Mouse (Mus musculus) forebrain, embryonic 14.5 days (tissue): ENCODE results near the gene Rtn4rl1. TPM values are rescaled to one million over a fixed set of nuclear protein-coding genes. Genes with fewer than 3 reads are reported as not detected.

Source experiments
- ATAC-seq: fragments of 200-750 bp; cut with Nextera tagmentation; 2 replicates; pipeline ENCODE4 v1.8.0; 2017; ENCODE audit warnings: mild to moderate bottlenecking, moderate library complexity
- DNase-seq: peaks from one replicate; pipeline ENCODE4 v3.0.0-alpha.2; 2015; ENCODE audit warnings: low spot score
- H3K27ac ChIP-seq: fragments of 300-500 bp; sonication (generic); 2 replicates; pipeline ENCODE4 v1.5.1; 2014; ENCODE audit warnings: low read depth, mild to moderate bottlenecking, control low read depth, low read length, moderate library complexity
- H3K27me3 ChIP-seq: fragments of 300-500 bp; sonication (generic); replicated peaks from 2 replicates; pipeline ENCODE4 v1.6.1; 2014; ENCODE audit warnings: low read length, control low read depth, mixed read lengths; ENCODE audit not compliant: control insufficient read depth, insufficient read depth
- H3K36me3 ChIP-seq: fragments of 300-500 bp; sonication (generic); 2 replicates; pipeline ENCODE4 v1.6.1; 2014; ENCODE audit warnings: low read length, control low read depth; ENCODE audit not compliant: control insufficient read depth, insufficient read depth
- H3K4me1 ChIP-seq: fragments of 300-500 bp; sonication (generic); 2 replicates; pipeline ENCODE4 v1.6.1; 2014; ENCODE audit warnings: antibody characterized with exemption, low read length, control low read depth; ENCODE audit not compliant: control insufficient read depth, insufficient read depth
- H3K4me2 ChIP-seq: fragments of 300-500 bp; sonication (generic); 2 replicates; pipeline ENCODE4 v1.6.1; 2014; ENCODE audit warnings: mild to moderate bottlenecking, control low read depth, low read length
- H3K4me3 ChIP-seq: fragments of 300-500 bp; sonication (generic); 2 replicates; pipeline ENCODE4 v1.5.1; 2014; ENCODE audit warnings: low read depth, low read length, control low read depth
- H3K9ac ChIP-seq: fragments of 300-500 bp; sonication (generic); 2 replicates; pipeline ENCODE4 v1.6.1; 2014; ENCODE audit warnings: mild to moderate bottlenecking, low read length, control low read depth, moderate library complexity
- H3K9me3 ChIP-seq: fragments of 300-500 bp; sonication (generic); replicated peaks from 2 replicates; pipeline ENCODE4 v1.6.1; 2016; ENCODE audit warnings: low read length, control low read depth, mixed read lengths; ENCODE audit not compliant: control insufficient read depth
- WGBS: fragments of 180-500 bp; shearing (Covaris S2); extraction: QIAGEN DNeasy Blood & Tissue Kit; methylation state at CpG from one replicate; pipeline ENCODE4 v1.1.7; 2014; 5-methylcytosine and 5-hydroxymethylcytosine counted together
- polyA plus RNA-seq: library from polyadenylated mRNA; unstranded; fragments of >200 nt; fragmentation: Nextera tagmentation; extraction: Ambion mirVana; gene quantifications from 2 replicates; pipeline ENCODE4 v1.2.1, GENCODE M21; 2014

Gene Rtn4rl1
- polyA plus RNA-seq, 1 experiment from 2014 or later: 5.0 TPM

DNA sequence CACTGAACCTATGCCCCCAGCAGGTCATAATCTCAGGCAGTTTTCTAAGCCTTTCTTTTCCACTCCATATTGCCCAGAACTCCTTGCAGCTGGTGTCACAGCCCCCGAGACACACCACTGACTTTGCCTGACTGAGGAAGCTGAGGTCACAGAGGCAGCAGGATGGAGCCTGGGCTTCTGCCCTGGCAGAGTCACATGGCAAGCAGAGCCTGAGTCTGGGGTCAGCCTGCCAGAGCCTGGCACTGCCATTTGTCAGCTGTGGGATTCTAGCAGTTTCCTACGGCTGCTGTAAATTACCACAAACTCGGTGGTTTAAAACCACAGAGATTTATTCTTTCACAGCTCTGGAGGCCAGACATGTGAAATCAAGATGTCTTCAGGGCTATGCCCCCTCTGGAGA lies 34.0 kb downstream of the Rtn4rl1 start:
- no peaks in the 10 kb centered on the region for H3K36me3 ChIP-seq
- H3K27ac ChIP-seq: no peak overlapping the region
- WGBS: 79% methylated on average over 3 of the region's 3 CpGs
- DNase-seq: no peak
- H3K4me2 ChIP-seq: no peak overlapping the region
- H3K4me1 ChIP-seq: no peaks in the 10 kb centered on the region
- no peaks in the 10 kb centered on the region for H3K27me3 ChIP-seq
- ATAC-seq: no peak
- no peaks in the 10 kb centered on the region for H3K9me3 ChIP-seq
- H3K4me3 ChIP-seq: no peak overlapping the region
- H3K9ac ChIP-seq: no peak overlapping the region

DNA sequence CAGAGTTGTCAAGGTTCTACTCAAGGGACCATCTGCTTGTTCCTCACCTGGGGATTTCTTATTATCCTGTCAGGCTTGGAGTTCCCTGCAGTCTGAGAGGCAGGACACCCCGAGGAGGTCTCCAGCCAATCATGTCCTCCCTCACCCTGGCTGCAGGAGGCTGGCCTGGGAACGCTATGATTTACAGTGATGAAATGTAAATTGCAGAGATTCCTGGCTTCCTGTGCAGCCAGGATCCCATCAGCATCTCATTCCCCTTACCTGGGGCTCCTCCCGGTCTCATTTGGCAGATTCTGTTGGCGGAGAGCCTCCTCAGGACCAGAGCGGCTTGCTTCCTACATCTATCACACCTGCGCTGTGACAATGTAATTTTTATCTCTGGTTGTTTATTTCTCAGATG lies 35.7 kb downstream of the Rtn4rl1 start:
- 87% methylated on average over 6 of the region's 6 CpGs for WGBS
- no peak overlapping the region for H3K27ac ChIP-seq
- ATAC-seq: no peak
- no peak overlapping the region for H3K9ac ChIP-seq
- H3K4me3 ChIP-seq: no peak overlapping the region
- H3K36me3 ChIP-seq: no peaks in the 10 kb centered on the region
- H3K9me3 ChIP-seq: no peaks in the 10 kb centered on the region
- no peak overlapping the region for H3K4me2 ChIP-seq
- H3K27me3 ChIP-seq: no peaks in the 10 kb centered on the region
- DNase-seq: no peak
- H3K4me1 ChIP-seq: no peaks in the 10 kb centered on the region

DNA sequence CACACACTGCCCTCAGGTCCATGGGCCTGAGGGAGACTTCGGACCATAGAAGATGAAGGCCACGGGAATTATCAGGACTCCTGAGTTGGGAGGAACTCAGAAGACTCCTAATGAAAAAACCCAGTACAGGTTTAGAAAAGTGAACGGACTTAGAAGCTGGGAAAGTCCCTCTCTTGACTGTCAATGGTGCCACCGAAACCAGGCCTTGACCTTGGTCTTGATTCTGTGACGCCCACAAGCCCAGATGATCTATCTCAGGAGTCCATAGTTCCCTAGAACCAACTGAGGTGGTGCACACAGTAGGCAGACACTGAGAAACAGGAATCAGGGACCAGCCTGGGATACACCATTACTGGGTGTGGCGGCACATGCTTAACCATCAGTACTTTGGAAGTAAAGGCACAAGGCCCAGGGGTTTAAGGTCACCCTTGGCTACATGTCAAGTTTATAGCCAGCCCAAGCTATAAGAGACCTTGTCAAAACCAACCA lies 36.7 kb downstream of the Rtn4rl1 start:
- Histone ChIP-seq H3K4me2 (no peak overlapping the region), H3K36me3 (no peaks in the 10 kb centered on the region), H3K9me3 (no peaks in the 10 kb centered on the region), H3K4me3 (no peak overlapping the region), H3K4me1 (no peaks in the 10 kb centered on the region), H3K27me3 (no peaks in the 10 kb centered on the region), H3K27ac (no peak overlapping the region), H3K9ac (no peak overlapping the region)
- ATAC-seq (no peak), DNase-seq (no peak)
- 95% methylated on average over 6 of the region's 6 CpGs for WGBS

DNA sequence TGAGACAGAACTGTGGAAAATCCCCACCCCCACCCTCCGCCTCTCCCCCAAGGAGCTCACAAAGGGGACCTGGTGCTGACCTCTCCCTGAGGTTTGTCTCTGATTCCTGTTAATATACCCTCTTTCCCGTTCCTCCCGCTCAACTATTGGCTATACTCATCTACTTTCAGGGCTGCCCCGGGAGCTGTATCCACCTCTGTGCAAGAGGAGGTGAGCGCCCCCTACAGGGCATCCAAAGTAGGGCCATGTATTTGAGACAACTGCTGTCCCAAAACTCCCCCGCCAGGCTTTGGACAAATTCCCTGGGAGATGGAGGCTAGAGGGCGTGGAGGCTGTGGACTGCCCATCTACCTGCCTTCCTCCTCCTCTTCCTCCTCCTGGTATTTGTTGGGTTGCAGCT lies 38.2 kb downstream of the Rtn4rl1 start:
- DNase-seq: peak; percentile 68
- no peak overlapping the region for H3K4me2 ChIP-seq
- WGBS: 6% methylated on average over 7 of the region's 7 CpGs
- H3K27ac ChIP-seq: no peak overlapping the region
- H3K4me1 ChIP-seq: no peaks in the 10 kb centered on the region
- no peaks in the 10 kb centered on the region for H3K36me3 ChIP-seq
- no peak overlapping the region for H3K9ac ChIP-seq
- no peak for ATAC-seq
- H3K27me3 ChIP-seq: no peaks in the 10 kb centered on the region; the same call in 1 of the 2 replicates
- no peak overlapping the region for H3K4me3 ChIP-seq
- no peaks in the 10 kb centered on the region for H3K9me3 ChIP-seq

DNA sequence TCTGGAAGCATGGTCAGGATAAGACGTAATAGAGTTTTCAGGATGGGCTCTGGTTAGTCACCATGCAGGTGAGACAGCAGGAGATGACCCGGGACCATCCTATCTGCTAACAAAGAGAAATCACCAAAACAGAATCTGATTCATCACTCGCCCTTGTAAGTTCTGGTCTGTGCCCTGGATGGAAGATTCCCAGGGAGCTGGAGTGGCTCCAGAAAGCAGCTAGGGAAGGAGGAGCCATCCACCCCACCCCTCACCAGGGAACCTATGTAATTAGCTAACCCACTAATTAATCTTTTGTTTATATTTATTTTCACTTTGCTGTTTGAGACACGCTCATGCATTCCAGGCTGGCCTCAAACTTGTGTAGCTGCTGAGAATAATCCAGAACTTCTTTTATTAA lies 38.9 kb downstream of the Rtn4rl1 start:
- Histone ChIP-seq H3K9me3 (no peaks in the 10 kb centered on the region), H3K27me3 (no peaks in the 10 kb centered on the region; the same call in 1 of the 2 replicates), H3K36me3 (no peaks in the 10 kb centered on the region), H3K9ac (no peak overlapping the region), H3K4me1 (no peaks in the 10 kb centered on the region), H3K27ac (no peak overlapping the region), H3K4me3 (no peak overlapping the region), H3K4me2 (no peak overlapping the region)
- DNase-seq (no peak), ATAC-seq (no peak)
- WGBS: 63% methylated on average over 4 of the region's 4 CpGs

DNA sequence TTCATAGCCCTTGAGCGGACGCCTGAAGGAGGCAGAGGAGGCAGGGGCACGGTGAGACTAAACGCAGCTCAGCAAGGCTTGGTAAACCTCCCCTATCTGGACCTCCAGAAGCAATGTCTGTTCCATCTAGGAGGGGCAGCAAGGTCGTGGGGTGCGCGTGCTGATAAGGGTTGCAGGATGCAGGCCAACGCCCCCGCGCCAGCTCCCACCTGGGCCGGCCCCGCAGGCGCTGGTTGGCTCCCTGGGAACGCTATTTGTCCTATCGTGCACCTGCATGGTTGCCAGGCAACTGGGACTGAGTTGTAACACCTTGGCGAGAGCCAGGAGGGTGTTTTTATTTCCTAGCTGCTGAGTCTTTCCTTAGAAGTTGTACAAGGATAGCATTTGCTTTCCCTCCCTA lies 41.2 kb downstream of the Rtn4rl1 start:
- H3K27me3 ChIP-seq: no peaks in the 10 kb centered on the region; the same call in 1 of the 2 replicates
- H3K27ac ChIP-seq: no peak overlapping the region
- no peaks in the 10 kb centered on the region for H3K4me1 ChIP-seq
- H3K9ac ChIP-seq: no peak overlapping the region
- no peak overlapping the region for H3K4me3 ChIP-seq
- 10% methylated on average over 16 of the region's 16 CpGs for WGBS
- H3K4me2 ChIP-seq: no peak overlapping the region
- DNase-seq (peak; percentile 50), ATAC-seq (no peak)
- H3K36me3 ChIP-seq: no peaks in the 10 kb centered on the region
- no peaks in the 10 kb centered on the region for H3K9me3 ChIP-seq

DNA sequence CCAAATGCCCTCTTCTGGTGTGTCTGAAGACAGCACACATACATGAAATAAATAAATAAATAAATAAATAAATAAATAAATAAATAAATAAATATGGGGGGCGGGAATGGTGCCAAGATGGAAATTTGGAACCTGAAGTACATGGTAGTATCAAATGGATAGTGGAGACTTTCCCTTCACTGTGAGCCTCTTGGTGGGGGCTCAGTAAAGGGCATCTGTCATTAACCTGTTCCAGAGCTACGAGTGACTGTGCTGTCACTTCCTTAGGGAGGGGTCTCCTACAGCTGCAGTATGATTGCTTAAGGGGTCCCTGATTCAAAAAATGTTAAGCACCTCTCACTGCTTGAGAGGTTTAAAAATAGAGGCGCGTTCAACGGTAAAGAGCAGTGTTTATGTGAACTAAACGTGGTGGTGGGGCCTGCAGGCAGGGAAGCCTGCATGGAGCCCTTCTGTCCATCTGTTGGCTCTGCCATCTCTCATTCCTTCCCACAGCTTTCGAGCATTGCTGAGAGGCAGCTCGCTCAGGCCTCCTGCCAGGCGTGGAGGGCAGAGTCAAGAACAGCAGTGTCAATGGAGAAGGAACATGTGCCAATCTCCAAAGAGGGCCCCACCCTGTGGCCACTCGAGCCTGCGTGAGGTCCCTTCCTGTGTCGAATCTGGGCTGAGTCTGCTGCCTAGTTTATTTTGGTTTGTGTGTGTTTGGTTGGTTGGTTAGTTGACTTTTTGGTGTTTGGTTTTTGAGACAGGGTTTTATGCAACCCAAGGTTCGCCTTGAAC lies 46.8 kb downstream of the Rtn4rl1 start:
- no peaks in the 10 kb centered on the region for H3K36me3 ChIP-seq
- no peak overlapping the region for H3K9ac ChIP-seq
- DNase-seq: no peak
- H3K27me3 ChIP-seq: no peaks in the 10 kb centered on the region; the same call in 1 of the 2 replicates
- peaks cover under 1% of the 10 kb centered on the region; the same call in 1 of the 2 replicates for H3K4me1 ChIP-seq
- no peak overlapping the region for H3K27ac ChIP-seq
- no peak overlapping the region for H3K4me2 ChIP-seq
- no peak overlapping the region for H3K4me3 ChIP-seq
- WGBS: 78% methylated on average over 13 of the region's 13 CpGs
- H3K9me3 ChIP-seq: no peaks in the 10 kb centered on the region
- ATAC-seq: no peak

DNA sequence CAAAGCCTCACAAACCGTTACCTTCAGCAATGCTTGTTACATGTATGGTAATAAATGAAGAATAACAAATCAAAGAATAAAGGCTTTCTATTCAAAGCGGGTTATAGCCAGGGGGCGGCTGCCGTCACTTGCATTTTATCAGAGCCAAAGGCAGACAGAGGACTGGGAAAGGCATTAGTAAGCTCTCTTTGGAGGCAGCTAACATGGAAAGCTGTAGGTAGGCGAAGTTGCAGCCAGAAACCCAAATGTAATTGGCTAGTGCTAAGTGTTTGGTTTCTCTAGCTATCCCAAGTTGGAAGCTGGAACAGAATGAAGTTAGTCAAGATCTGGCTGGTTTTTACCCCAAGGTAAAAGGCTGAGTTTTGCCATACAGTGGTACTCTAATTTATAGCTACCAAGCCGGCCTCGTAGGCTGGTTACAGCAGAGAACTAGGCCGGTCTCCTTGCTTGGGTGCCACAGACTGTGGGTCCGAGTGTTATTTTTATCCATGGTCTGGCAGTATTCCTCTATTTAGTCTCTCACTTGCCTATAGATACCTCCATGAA lies 49.2 kb downstream of the Rtn4rl1 start:
- 80% methylated on average over 9 of the region's 9 CpGs for WGBS
- no peak overlapping the region for H3K27ac ChIP-seq
- no peaks in the 10 kb centered on the region for H3K9me3 ChIP-seq
- H3K27me3 ChIP-seq: no peaks in the 10 kb centered on the region
- DNase-seq (no peak), ATAC-seq (no peak)
- H3K4me2 ChIP-seq: no peak overlapping the region
- H3K36me3 ChIP-seq: no peaks in the 10 kb centered on the region
- H3K4me1 ChIP-seq: peaks cover 6% of the 10 kb centered on the region
- H3K4me3 ChIP-seq: no peak overlapping the region
- no peak overlapping the region for H3K9ac ChIP-seq
